Mouse (Mus musculus) kidney, adult 2 months (tissue): ENCODE measurements around the gene Clns1a.

Experiments used
- CTCF ChIP-seq: fragments of 200-500 bp; conservative IDR thresholded peaks from 2 replicates; pipeline ENCODE4 v1.5.1; 2011; ENCODE audit warnings: low read depth, mild to moderate bottlenecking, control low read depth, low read length, moderate library complexity, mixed read lengths; ENCODE audit not compliant: insufficient read depth, insufficient read length
- POLR2A ChIP-seq: fragments of 200-500 bp; IDR thresholded peaks from one replicate; pipeline ENCODE4 v1.6.1; 2011; ENCODE audit warnings: low read depth, low read length, control low read depth

DNA sequence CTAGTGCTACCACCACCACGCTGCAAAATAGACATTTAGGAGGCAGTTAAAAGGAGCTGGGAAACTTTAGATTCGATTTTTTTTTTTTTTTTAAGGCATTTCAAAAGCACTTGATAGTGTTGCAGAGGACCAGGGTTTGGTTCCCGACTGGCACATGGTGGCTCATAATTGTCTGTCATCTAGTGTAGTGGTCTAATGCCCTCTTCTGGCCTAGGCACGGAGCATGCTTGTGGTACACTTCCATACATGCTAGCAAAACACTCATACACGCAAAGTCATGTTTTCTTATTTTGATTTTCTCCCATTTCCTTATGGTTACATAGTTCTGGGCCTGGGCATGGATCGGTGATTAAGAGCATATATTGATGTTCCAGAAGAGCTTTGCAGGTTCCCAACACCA lies 40.3 kb upstream of the Clns1a start:
- TF ChIP-seq POLR2A (no peak), CTCF (peak; percentile 51)
